Mouse (Mus musculus): ENCODE measurements around the gene Zfp672. TPM values are rescaled to one million over a fixed set of nuclear protein-coding genes. Genes with fewer than 3 reads are reported as not detected.
"Not testable (repeated sequence)": the region's sequence is repeated elsewhere in the genome, so short reads cannot be mapped to it uniquely, and the experiment has no call there.

Zfp672 gene
- polyA plus RNA-seq, 1 experiment from 2014 or later, result 40.6 TPM

DNA sequence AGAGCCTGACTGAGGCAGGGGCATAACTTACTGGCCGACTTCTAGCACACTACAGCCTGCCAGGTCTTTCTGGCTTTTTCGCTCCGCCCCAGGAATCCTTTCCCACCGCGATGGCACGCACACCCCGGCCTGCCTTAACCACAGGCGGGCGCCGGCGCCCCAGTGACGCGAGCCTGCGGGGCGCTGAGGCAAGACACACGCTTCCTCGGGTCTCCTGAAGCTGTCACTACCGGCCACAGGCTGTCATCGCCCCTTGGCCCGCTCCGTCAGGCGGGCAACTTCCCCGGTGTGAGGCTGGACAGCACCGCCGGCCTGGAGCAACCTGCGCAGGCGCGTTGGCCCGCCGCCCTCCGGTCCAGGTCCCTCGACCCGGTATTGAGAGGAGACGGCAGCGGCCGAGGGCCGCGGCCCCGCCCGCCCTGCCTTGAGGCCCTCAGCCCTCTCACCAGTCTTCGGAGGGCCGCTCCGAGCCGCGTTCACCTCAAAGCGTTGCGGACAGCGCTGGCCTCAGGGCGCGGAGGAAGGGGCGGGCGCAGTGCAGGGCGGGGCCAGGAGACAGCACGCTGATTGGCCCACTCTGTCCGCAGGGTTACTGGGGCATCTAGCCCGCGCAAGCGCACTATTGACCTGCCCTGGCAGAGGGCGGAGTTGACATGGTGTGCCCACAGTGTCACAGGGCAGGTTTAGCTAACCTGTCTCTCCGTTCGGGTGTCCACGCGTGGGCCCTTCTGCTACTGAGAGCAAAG, 7.1 kb downstream of the Zfp672 start:
- H3K4me2 ChIP-seq (replicated peaks), result peak overlapping the region; percentile 90
- H3K9ac ChIP-seq (replicated peaks), result peak overlapping the region; percentile 94
- no peaks in the 10 kb centered on the region for H3K27me3 ChIP-seq
- H3K27ac ChIP-seq (replicated peaks), result peak overlapping the region; percentile 95
- ATAC-seq (replicated peaks), result peak; percentile 99
- H3K9me3 ChIP-seq, result no peaks in the 10 kb centered on the region
- WGBS, result under 1% methylated on average over 62 of the region's 63 CpGs
- peaks cover 22% of the 10 kb centered on the region for H3K36me3 ChIP-seq
- H3K4me1 ChIP-seq, result peaks cover 22% of the 10 kb centered on the region
- peak overlapping the region; percentile 85 for H3K4me3 ChIP-seq

DNA sequence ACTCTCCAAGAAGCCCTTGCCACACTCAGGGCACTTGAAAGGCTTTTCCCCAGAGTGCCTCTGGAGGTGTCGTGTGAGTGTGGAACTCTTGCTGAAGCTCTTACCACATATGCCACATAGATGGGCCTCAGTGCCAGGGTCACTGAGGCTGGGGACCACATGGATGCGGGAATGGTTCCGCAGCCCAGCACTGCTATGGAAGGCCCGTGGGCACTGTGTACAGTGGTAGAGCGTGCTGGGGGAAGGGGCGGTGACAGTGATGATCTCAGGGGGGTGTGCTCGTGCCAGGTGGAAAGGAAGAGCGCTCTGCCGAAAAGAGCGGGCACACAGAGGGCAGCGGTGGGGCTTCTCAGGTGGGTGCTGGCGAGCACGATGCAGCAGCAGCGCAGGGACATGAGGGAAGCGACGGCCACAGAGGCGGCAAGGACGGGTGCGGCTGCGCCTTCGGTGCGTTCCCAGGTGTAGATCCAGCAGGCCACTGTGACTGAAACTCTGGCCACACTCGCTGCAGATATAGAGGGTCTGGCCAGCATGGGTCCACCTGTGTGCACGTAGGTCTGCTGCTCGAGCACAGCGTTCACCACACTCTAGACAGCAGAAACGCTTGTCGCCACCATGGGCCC, 13.3 kb downstream of the Zfp672 start:
- Histone ChIP-seq H3K27ac (replicated peaks) (no peak overlapping the region), H3K9me3 (no peaks in the 10 kb centered on the region), H3K36me3 (peaks cover 51% of the 10 kb centered on the region), H3K4me1 (peaks cover 6% of the 10 kb centered on the region), H3K4me2 (replicated peaks) (no peak overlapping the region), H3K27me3 (no peaks in the 10 kb centered on the region), H3K4me3 (no peak overlapping the region), H3K9ac (replicated peaks) (no peak overlapping the region)
- 76% methylated on average over 28 of the region's 28 CpGs for WGBS
- ATAC-seq (replicated peaks), result peak; percentile 57

GRCm38 (mm10) chr11:58316344-58316743, 13.8 kb downstream of the Zfp672 start:
- H3K4me1 ChIP-seq, result peaks cover under 1% of the 10 kb centered on the region
- no peaks in the 10 kb centered on the region for H3K27me3 ChIP-seq
- no peaks in the 10 kb centered on the region for H3K9me3 ChIP-seq
- no peak overlapping the region for H3K27ac ChIP-seq (replicated peaks)
- H3K9ac ChIP-seq (replicated peaks), result no peak overlapping the region
- no peak overlapping the region for H3K4me3 ChIP-seq
- ATAC-seq (replicated peaks), result peak; percentile 34
- H3K4me2 ChIP-seq (replicated peaks), result no peak overlapping the region
- peaks cover 51% of the 10 kb centered on the region for H3K36me3 ChIP-seq
- 89% methylated on average over 17 of the region's 17 CpGs for WGBS

- H3K4me1 ChIP-seq, result no peaks in the 10 kb centered on the region
- no peak overlapping the region for H3K9ac ChIP-seq (replicated peaks)
- no peak for ATAC-seq (replicated peaks)
- no peaks in the 10 kb centered on the region for H3K27me3 ChIP-seq
- H3K4me2 ChIP-seq (replicated peaks), result no peak overlapping the region
- H3K27ac ChIP-seq (replicated peaks), result no peak overlapping the region
- H3K4me3 ChIP-seq, result no peak overlapping the region
- H3K36me3 ChIP-seq, result peaks cover 51% of the 10 kb centered on the region
- H3K9me3 ChIP-seq, result no peaks in the 10 kb centered on the region
- 93% methylated on average over 5 of the region's 5 CpGs for WGBS
These were observed 14.5 kb downstream of the Zfp672 start for GRCm38 (mm10) chr11:58315536-58316168.

GRCm38 (mm10) chr11:58314069-58314468, 16.1 kb downstream of the Zfp672 start:
- Histone ChIP-seq H3K27me3 (no peaks in the 10 kb centered on the region), H3K36me3 (peaks cover 46% of the 10 kb centered on the region), H3K9me3 (no peaks in the 10 kb centered on the region), H3K4me2 (replicated peaks) (no peak overlapping the region), H3K27ac (replicated peaks) (no peak overlapping the region), H3K4me1 (no peaks in the 10 kb centered on the region), H3K9ac (replicated peaks) (no peak overlapping the region), H3K4me3 (no peak overlapping the region)
- 85% methylated on average over 6 of the region's 6 CpGs for WGBS
- no peak for ATAC-seq (replicated peaks)

GRCm38 (mm10) chr11:58308661-58309060, 21.5 kb downstream of the Zfp672 start:
- WGBS, result 92% methylated on average over 9 of the region's 9 CpGs
- Histone ChIP-seq H3K27me3 (no peaks in the 10 kb centered on the region), H3K27ac (replicated peaks) (no peak overlapping the region), H3K9me3 (no peaks in the 10 kb centered on the region), H3K4me1 (peaks cover 17% of the 10 kb centered on the region), H3K4me2 (replicated peaks) (no peak overlapping the region), H3K4me3 (no peak overlapping the region), H3K9ac (replicated peaks) (no peak overlapping the region), H3K36me3 (0 out of 2 replicates have a peak, but pooled peaks cover 6% of the 10 kb centered on the region)
- no peak for ATAC-seq (replicated peaks)

GRCm38 (mm10) chr11:58307411-58308080, 22.6 kb downstream of the Zfp672 start:
- H3K27ac ChIP-seq (replicated peaks), result peak overlapping the region; percentile 74
- H3K4me2 ChIP-seq (replicated peaks), result peak overlapping the region; percentile 92
- ATAC-seq (replicated peaks), result peak; percentile 36
- H3K27me3 ChIP-seq, result no peaks in the 10 kb centered on the region
- peaks cover 20% of the 10 kb centered on the region for H3K4me1 ChIP-seq
- under 1% methylated on average over 42 of the region's 42 CpGs for WGBS
- H3K9ac ChIP-seq (replicated peaks), result peak overlapping the region; percentile 59
- 0 out of 2 replicates have a peak, but pooled peaks cover 2% of the 10 kb centered on the region for H3K36me3 ChIP-seq
- H3K9me3 ChIP-seq, result no peaks in the 10 kb centered on the region
- H3K4me3 ChIP-seq, result peak overlapping the region; percentile 48

- H3K9me3 ChIP-seq, result no peaks in the 10 kb centered on the region
- H3K27me3 ChIP-seq, result no peaks in the 10 kb centered on the region
- peak within 1 kb of the TSS; percentile 81 for H3K27ac ChIP-seq (replicated peaks)
- H3K4me3 ChIP-seq, result peak within 1 kb of the TSS; percentile 48
- peaks cover 20% of the 10 kb centered on the region for H3K4me1 ChIP-seq
- under 1% methylated on average over 33 of the region's 34 CpGs for WGBS
- H3K4me2 ChIP-seq (replicated peaks), result peak within 1 kb of the TSS; percentile 92
- H3K36me3 ChIP-seq, result no peaks in the 10 kb centered on the region
- peak; percentile 87 for ATAC-seq (replicated peaks)
- peak within 1 kb of the TSS; percentile 59 for H3K9ac ChIP-seq (replicated peaks)
These were observed 23.3 kb downstream of the Zfp672 start, which contains the start of gene Zfp692 for GRCm38 (mm10) chr11:58306860-58307308. Zfp692 (plus strand) TSS chr11:58307069.

DNA sequence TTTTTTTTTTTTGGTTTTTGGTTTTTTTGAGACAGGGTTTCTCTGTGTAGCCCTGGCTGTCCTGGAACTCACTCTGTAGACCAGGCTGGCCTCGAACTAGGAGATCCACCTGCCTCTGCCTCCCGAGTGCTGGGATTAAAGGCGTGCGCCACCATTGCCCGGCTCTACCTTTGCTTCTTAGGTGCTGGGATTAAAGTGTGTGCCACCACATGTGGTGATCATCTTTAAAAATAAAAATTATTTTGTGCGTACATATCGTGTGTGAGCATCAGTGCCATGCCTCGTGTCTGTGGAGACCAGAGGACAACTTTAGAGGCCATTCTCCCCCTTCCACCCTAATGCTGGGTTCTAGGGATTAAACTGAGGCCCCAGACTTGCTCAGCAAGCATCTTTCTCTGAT, 24.8 kb downstream of the Zfp672 start:
- peaks cover 23% of the 10 kb centered on the region for H3K4me1 ChIP-seq
- H3K9me3 ChIP-seq; H3K36me3 ChIP-seq; H3K9ac ChIP-seq (replicated peaks); H3K4me2 ChIP-seq (replicated peaks); H3K27me3 ChIP-seq; H3K4me3 ChIP-seq; ATAC-seq (replicated peaks); H3K27ac ChIP-seq (replicated peaks): not testable (repeated sequence)
- WGBS, result 94% methylated on average over 8 of the region's 8 CpGs

GRCm38 (mm10) chr11:58303594-58303993, 26.5 kb downstream of the Zfp672 start:
- no peak overlapping the region for H3K9ac ChIP-seq (replicated peaks)
- peak overlapping the region; percentile 5; the same call in 1 of the 2 replicates for H3K4me3 ChIP-seq

DNA sequence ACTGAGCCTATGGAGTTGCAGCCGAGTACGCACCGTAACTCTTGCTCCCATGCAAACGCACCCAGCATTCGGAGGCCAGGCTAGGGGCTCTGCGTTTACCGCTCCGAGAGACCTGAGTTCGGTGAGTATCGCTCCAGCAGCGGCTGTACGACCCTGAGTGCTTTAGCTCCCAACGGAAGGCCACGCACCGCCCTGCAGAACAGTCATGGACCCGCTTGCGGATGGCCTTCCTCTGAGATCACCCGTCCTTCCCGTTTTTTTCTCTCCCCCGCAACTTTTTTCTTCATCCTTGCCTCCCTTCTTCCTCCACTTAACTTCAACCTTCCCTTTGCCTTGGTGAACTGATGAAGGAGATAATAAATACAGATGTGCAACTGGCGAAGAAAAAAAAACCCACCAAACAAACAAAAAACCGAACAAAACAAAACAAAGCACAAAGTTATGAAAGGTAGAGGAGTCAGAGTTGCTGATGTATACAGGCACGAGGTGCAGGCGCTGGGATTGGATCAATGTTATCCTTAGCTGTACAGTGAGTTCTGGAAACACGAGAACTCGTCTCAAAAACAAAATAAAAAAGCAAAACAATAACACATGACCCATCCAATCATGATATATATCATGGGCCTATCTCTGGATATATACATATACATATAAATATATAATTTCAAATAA, 27.2 kb downstream of the Zfp672 start:
- no peaks in the 10 kb centered on the region for H3K36me3 ChIP-seq
- H3K4me3 ChIP-seq, result peak overlapping the region; percentile 73
- peak overlapping the region; percentile 89 for H3K27ac ChIP-seq (replicated peaks)
- under 1% methylated on average over 26 of the region's 26 CpGs for WGBS
- H3K27me3 ChIP-seq, result no peaks in the 10 kb centered on the region
- H3K4me2 ChIP-seq (replicated peaks), result peak overlapping the region; percentile 74
- H3K9ac ChIP-seq (replicated peaks), result peak overlapping the region; percentile 52
- peak; percentile 33 for ATAC-seq (replicated peaks)
- no peaks in the 10 kb centered on the region for H3K9me3 ChIP-seq
- peaks cover 20% of the 10 kb centered on the region for H3K4me1 ChIP-seq

More at GRCm38 (mm10) chr11:58303594-58303993, 26.5 kb downstream of the Zfp672 start:
- no peak for ATAC-seq (replicated peaks)
- Histone ChIP-seq H3K4me1 (peaks cover 23% of the 10 kb centered on the region), H3K27ac (replicated peaks) (no peak overlapping the region), H3K27me3 (no peaks in the 10 kb centered on the region), H3K4me2 (replicated peaks) (peak overlapping the region; percentile 35), H3K9me3 (no peaks in the 10 kb centered on the region), H3K36me3 (no peaks in the 10 kb centered on the region)
- 10% methylated on average over 7 of the region's 7 CpGs for WGBS

All from forebrain, embryonic 15.5 days (tissue).